Mouse (Mus musculus): ENCODE data around the gene Sez6l.

The Sez6l gene

DNA sequence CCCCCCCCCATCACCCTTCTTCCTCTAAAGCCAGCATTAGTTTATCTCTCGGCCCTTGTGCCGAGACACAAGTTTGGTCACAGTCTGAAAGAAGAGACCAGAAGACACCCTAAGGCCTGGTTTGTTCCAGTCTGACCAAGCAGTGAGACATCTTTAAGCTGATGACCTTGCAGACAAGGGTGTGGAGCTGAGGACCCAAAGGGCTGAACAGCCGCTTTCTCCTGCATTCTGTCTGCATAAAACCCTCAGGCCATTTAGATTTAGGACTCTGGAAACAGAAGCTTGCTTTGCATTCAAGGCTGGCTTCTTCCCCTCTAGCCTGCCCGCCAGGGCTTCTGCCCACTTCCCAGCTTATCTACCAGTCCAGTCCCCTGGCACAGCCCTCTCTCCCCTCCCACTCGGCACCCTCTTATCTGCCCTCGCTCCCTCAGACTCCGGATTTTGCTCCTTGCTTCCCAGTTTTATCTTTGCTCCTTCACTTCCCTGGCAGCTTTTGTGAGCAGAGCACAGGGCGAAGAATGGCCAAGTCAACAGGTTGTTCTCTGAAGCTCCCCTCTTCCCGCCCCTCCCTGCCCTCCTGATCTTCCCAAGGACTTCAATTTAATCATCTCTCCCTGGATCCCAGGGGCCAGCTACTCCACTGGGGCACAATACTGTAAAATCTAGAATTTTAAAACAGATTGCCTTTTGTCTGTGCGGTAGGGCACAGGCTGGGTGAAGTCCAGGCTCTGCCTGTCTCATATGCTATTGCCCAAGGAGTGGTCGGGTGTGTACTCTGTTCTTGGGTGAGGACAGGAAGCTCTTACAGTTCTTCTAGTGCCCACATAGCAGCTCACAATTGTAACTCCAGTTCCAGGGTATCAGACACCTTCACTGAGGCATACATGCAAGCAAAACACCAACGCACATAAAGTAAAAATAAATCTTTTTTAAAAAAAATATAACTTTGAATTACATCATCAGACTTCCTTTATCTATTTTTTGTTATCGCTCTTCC lies 77.8 kb downstream of the Sez6l start:
- DNase-seq (ENCODE audit: low spot score in 2 of 2) = no peak

DNA sequence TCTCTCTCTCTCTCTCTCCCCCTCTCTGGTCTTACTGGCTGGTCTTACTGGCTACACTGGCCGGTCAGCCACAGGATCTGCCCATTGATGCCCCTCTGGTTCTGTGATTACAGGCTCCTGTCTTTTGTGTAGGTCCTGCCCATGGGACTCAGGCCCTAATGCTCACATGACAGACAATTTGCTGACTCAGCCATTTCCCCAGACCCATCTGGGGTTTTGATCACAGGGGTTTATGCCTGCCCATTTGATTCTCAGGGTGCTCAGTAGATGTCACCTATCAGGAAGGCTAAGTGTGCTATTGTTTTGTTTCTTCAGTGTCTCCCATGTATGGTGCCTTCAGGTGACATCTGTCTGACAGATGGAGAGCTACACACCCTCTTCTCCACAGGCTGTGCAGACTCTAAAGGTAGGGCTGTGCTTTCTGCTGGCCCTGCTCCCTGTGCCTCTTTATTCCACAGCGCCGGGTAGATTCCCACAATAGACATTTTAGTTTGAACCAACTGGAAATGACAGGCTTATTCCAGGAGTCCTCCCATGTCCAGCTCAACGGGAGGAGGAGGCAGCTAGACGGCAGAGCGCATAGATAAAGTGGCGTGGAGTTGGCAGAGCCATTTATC lies 80.1 kb downstream of the Sez6l start:
- DNase-seq (ENCODE audit: low spot score in 2 of 2) = no peak

DNA sequence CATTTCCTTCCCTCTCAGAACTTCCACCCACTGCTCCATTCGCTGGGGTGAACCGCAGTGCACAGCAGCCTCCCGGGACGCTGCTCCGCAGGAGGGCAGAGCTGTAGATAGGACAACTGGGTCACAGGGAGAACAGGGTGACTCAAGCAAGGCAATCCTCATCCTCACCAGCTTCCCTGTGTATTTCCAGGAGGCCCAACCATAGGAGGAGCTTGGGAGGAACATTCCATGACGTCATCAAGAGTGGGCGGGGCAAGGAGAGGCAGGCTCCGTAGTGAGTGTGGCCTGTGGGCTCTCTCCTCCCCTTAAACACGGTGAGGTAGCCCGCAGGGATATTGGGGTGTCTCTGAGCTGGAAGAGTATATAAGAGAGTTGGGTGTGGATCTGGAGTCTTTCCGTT lies 83.5 kb downstream of the Sez6l start:
- no peak for DNase-seq (ENCODE audit: low spot score in 2 of 2)

DNA sequence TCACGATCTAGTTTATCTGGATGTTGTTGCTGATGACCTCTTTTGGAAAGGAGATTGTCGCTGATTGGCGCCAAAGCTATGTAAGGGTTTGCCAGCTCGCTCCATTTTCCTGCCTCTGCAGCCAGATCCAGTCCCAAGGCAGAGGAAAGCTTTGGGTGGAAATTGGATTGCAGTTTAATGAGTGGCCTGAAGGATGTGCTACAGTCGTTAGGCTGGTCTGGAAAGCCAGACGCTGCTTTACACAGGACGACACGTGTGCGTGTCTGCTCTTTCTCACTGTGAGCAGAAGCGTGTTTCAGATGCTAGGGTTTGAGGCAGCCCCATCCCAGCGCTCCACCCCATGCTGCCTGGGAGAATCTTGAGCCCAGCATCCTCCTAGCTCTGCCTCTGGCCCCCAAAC lies 85.5 kb downstream of the Sez6l start:
- DNase-seq (ENCODE audit: low spot score in 2 of 2) = no peak

DNA sequence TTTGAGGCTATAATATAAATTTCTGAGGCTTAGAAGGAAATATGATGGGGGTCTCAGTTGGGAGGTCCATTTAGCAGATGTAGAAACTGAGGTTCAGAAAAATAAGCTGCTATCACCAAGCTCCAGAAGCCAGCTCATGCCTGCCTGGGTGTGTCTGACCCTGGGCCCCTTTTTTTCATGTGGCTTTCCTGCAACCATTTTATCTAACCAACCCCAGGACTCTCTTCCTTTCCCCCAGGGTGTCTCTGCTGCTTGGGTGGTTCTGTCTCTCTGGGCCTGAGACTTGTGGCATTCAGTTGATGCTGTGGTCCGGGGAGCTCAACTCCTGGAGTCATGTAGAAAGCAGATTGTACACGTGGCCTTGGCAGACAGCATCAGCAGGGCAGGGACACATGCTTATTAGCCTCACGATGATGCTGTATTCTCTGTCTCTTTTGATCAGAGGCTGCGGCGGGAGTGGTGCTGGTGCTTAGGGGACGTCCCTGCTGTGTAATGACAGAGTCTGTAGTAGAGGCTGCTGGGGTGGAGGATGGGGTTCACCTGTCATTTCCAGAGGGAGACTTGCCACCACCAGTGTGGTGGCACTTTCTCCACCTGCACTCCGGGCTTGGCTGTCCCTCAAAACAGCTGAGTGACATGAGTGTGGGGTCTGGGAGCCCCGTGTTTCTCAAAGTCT lies 88.7 kb downstream of the Sez6l start:
- no peak for DNase-seq (ENCODE audit: low spot score in 2 of 2)

DNA sequence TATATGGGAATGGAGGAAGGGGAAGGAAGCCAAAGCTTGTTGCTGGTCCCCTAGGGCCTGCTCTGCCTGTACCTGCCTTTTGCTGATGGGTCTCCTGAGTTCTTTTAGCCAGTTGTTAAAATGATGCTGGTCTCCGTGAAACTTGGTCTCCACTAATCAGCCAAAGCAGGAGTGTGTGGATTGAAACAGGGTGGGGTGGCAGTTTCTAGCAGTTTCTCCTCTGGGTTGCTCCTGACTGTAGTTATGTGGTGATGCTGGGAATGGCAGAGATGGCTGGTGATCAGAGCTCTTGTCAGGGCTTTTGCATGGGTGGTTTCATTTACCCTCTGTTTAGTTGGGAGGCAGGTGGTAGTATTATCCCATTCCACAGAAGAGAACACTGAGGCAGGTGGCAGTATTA lies 89.5 kb downstream of the Sez6l start:
- DNase-seq (ENCODE audit: low spot score in 2 of 2) = no peak

DNA sequence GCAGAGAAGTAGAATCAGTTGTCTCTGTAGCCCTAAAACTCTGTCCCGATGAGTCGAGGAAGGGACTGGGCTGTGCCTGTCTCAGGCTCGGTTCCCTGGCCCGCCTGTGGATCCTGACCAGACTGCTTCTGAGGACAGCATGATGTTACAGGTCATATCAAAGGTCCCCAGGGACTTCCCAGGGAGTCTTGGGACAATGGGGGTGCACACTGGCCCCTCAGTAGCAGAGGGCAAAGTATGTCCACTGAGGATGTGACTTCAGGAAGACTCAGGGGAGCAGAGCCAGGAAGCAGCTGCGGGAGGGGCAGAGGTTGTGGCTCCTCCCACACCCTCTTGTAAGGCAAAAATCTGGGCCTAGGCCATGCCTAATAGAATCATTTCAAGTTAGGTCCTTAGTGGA lies 90.6 kb downstream of the Sez6l start:
- no peak for DNase-seq (ENCODE audit: low spot score in 2 of 2)

DNA sequence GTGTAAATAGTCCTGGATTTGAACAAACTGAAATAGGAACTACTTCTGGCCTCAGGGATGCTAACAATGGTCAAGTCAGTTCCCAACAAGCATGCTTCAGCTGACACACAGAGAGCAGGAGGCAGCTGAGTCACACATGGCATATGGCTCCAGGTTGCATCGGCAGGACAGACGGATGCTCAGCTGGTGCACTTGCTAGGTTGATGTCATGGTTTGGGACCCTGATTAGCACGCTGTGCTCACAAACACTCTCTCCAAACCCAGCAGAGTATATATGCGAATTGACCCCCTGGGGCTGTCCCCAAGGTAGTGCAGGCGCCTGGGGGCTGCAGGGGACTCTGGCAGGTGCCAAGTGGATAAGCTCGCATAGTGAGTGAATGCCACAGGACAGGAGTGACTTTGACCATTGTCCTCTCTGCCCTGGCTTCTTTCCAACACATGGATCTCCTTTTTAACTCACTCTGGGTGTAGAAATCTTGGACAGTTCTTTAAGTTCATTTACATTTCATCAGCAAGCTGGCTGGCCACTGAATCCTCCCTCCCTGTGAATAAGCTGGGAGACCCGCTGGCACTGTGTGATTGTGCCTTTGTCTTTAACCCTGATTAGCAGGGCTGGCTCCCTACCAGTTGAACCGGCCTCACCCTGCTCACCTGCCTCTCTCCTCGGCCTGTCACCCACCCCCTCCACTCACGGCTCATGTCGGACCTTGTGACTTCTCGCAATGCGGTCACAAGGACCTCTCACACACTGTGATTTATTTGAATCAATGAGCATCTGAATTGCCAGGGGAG lies 91.9 kb downstream of the Sez6l start:
- no peak for DNase-seq (ENCODE audit: low spot score in 2 of 2)

DNA sequence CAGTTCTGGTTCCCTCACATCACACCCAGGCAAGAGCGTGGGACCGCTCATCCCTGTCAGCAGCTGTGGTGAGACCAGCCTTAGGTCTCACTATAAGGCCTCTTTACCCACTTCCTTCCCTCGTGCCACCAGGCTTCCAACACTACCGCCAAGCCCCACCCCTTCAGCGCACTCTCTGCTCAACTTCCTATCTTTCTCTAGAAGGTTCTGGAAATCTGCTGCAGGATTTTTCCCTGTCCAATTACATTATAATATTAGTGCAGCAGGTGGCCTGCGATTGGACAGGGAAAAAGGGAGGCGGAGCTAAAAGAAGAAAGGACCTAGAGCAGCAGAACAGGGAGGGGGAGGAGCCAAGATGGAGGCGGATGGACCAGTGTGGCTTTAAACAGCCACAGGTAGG lies 94.0 kb downstream of the Sez6l start:
- no peak for DNase-seq (ENCODE audit: low spot score in 2 of 2)

DNA sequence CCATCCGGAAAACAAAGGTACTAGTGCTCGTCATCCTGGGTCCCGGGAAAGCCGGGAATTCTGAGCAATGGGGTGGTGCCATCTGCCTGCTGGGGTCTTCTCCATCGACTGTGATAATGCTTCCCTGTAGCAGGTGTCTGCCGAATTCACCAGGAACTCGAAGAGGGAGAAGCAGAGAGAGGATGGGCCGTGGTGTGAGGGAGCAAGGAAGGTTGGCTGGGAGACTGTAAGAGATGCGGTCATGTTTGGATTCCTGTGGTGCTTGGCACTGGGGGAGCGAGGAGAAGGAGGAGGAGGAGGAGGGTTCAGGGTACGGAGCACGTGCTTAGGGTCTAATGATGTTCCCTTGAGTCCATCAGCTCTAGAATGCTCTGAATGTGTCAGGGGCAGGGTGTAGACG lies 94.4 kb downstream of the Sez6l start:
- DNase-seq (ENCODE audit: low spot score in 2 of 2) = no peak

DNA sequence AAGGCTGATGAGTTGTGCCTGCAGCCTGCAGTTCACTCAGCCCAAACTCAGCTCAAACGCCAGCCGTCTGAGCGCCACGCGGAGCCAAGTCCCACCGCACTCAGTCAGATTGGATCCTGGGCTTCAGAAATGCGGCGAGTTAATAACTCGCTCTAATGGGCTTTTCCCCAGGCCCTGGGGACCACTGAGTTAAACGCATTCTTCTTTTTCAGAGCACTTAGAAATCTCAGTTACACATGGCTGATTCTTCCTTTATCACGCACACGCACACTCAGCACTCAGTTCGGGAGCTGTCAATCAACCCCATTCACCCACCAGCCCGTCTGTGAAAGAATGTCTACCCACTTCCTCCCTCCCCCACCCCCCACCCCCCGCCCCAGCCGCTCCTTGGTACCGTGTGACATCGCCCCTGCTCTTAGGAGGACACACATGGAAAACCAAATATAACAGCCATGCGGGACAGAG lies 95.0 kb downstream of the Sez6l start:
- no peak for DNase-seq (ENCODE audit: low spot score in 2 of 2)

DNA sequence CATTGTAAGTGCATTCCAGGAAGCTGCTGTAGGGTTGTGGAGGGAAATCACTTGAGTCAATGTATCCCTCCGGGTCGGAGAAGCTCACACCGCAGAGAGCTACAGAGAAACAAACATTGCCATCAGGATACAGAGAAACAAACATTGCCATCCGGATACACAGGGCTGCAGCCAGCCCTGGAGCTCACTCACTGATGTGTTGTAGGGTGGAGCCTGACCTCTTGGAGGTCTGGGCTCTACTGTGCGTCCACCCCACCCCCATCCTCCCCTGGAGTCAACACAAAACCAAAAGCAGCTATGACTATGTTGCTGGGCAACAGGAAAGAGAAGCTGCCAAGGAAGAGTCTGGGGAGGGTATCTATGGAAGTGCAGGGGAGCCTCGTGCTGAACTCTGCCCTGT lies 103.5 kb downstream of the Sez6l start:
- no peak for DNase-seq (ENCODE audit: low spot score in 2 of 2)

DNA sequence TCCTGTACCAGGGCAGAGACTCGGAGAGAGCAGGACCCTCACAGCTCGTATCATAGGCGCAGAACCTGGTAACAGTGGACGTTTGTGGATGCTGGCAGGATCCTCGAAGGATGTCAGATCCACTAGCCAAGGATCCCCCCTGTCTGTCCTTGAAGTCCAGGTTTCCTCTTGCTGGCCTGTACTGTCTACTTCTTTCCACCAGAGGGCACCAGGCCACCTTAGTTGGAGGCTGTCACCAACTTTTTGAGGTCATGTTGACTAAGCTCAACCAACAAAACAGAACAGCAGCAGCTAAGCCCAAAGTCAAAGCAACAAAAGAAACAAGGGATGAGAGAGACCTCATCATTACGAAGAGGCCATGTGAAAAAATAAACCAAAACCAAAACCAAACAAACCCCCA lies 106.8 kb downstream of the Sez6l start:
- no peak for DNase-seq (ENCODE audit: low spot score in 2 of 2)

DNA sequence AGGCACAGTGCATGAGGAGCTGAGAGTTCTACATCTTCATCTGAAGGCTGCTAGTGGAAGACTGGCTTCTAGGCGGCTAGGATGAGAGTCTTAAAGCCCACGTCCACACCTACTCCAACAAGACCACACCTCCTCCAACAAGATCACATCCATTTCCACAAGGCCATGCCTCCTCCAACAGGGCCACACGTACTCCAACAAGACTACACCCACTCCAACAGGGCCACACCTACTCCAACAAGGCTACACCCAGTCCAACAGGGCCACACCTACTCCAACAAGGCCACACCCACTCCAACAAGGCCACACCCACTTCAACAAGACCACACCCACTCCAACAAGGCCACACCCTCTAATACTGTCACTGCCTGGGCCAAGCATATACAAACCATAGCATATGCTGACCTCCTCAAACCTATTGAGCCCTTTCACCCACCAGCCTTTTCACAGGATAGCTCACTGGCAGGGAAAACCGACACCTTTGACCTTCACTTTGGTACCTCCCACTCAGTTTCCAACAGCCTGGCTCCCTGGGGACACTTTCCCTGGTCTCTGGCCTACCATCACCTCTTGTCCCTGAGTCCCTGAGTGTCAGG lies 107.9 kb downstream of the Sez6l start:
- no peak for DNase-seq (ENCODE audit: low spot score in 2 of 2)

DNA sequence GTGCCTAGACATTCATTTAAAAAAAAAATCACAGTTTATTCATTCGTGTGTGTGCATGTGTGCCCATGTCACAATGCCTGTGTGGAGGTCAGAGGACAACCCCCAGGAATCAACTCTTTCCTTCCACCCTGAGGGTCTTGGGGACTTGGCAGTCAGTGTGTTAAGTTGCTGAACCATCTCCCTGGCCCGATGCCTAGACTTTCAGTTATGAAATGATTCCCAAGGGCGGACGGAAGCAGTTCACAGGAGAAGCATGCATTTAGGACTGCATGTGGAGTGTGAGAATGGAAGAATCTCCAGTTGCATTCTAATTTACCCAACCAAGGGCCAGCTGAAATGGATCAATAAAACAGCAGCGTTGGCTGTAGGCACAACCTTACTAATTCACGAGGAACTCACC lies 110.7 kb downstream of the Sez6l start:
- DNase-seq (ENCODE audit: low spot score in 2 of 2) = no peak

DNA sequence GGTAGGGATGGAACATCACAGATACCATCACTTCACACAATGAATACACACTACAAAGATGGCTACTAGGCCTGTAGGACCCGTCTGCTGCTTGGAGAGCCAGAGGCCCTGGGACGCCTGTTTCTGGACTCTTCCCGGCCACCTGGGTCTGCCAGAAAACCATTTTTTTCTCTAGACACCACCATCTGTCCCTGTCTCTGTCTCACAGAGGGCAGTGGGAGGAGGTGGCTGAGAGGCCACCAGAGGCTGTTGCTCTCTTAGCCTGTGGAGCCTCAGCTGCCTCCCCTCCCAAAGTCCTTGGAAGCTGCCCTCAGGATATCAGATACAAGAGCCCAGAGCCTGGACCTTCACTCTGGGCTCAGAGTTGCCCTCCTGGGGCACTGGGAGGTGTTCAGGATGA lies 117.1 kb downstream of the Sez6l start:
- no peak for DNase-seq (ENCODE audit: low spot score in 2 of 2)

DNA sequence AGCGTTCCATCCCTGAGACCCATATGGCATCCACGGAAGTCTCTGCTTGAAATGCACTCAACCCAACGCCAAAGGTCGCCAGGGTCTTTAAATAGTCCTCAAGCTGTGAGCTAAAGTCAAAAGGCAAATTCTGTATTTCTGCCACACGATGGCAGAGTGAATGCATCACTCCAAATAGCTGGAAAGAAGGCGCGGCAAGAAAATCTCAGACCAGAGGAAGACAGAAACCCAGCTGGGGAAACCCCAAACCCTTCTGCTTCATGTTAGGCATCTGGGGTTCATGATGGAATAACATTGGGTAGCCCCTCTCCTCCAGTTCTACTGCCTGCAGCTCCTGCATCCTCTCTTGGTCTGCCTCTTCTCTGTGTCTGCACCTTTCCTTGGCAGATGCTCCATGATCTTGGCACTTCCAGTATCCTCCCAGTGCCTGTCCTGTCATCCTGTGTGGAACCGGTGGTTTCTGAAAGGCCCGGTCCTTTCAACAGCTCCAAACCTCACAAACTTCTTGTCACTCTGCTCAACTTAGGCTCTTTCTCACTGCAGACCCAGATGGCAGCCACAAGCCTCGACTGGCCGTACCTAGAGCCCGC lies 121.9 kb downstream of the Sez6l start:
- DNase-seq (ENCODE audit: low spot score in 2 of 2) = no peak

DNA sequence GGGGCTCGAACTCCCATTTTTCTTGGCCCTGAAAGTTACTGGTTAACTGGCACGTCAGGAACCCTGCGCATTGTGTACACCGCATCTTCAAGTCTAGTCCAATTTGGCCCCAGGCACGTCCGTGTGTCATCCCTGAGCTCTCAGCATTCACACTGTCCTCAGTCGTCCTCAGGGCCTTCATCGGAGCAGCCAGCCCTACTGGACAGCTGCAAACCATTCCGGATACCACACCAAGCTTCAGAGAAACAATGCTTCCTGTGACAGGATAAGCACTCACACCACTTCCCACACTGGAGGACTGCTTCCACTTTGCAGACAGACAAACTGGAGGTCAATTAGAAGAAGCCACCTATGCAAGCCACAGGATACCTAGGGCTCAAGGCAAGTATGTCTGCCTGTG lies 123.9 kb downstream of the Sez6l start:
- DNase-seq (ENCODE audit: low spot score in 2 of 2) = no peak

DNA sequence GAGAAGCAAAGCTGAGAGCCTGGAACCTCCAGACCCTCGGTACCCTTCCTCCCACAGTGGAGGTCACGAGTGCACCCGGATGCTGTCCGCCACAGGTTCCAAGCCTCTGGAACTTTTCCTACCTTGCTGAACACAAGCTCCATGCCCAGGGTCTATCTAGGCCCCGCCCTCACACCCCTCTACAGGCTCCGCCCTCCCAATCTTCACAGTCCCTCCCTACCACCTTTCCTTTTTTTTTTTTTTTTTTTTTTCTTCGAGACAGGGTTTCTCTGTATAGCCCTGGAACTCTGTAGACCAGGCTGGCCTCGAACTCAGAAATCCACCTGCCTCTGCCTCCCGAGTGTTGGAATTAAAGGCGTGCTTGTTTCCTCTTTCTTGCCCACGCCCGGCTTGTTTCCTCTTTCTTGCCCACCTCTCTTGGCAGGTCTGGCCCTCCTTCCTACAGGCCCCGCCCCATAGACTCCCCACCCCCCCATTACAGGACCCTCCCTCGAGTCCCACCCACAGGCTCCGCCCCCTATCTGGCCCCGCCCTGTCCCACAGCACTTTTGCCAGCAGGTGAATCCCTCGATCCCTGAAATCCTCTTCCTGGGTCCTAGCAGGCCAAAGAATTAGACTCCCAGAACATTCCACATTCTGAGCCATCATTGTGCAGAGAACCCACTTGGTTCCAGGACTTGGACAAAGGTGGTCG lies 128.1 kb downstream of the Sez6l start, which contains the start of gene Gm6588:
TSS of gene Gm6588 (plus strand) at position 680 of the 694 bp plus-strand sequence.
- no peak for DNase-seq (ENCODE audit: low spot score in 2 of 2)

DNA sequence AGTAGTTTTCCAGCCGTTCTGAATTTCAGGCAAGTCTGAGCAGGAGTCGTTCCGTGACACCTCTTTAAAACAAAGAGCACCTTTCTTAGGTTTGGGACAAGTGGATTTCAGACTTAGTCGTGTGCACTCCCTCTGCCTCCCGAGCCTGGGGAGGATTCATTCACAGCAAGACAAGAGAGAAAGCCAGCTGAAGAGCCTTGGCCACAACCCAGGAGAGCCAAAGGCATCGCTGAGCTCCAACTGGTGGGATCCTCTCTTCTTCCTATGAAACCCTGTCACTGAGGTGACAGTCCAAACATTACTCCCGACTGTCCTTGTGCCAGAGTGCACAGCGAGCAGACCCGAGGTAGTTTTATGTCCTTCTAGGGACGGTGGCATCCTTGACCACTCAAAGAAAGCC lies 138.4 kb downstream of the Sez6l start:
- no peak for DNase-seq (ENCODE audit: low spot score in 2 of 2)
